Mouse (Mus musculus) forebrain, postnatal 0 days (tissue): ENCODE measurements around the gene Ubac1. TPM values are rescaled to one million over a fixed set of nuclear protein-coding genes. Genes with fewer than 3 reads are reported as not detected.

Source experiments
- ATAC-seq: fragments of 200-750 bp; cut with Nextera tagmentation; 2 replicates; pipeline ENCODE4 v1.8.0; 2017; ENCODE audit warnings: mild to moderate bottlenecking, moderate library complexity
- DNase-seq: peaks from one replicate; pipeline ENCODE4 v3.0.0-alpha.2; 2015
- H3K27ac ChIP-seq: fragments of 300-500 bp; sonication (generic); 2 replicates; pipeline ENCODE4 v1.5.1; 2014; ENCODE audit warnings: low read depth, mild to moderate bottlenecking, antibody characterized with exemption, low read length, moderate library complexity, mixed read lengths
- H3K27me3 ChIP-seq: fragments of 300-500 bp; sonication (generic); 2 replicates; pipeline ENCODE4 v1.6.1; 2014; ENCODE audit warnings: mild to moderate bottlenecking, low read length, mixed read lengths; ENCODE audit not compliant: insufficient read depth
- H3K36me3 ChIP-seq: fragments of 300-500 bp; sonication (generic); 2 replicates; pipeline ENCODE4 v1.6.1; 2014; ENCODE audit warnings: mild to moderate bottlenecking, moderate library complexity; ENCODE audit not compliant: insufficient read depth
- H3K4me1 ChIP-seq: fragments of 300-500 bp; sonication (generic); 2 replicates; pipeline ENCODE4 v1.6.1; 2014; ENCODE audit warnings: antibody characterized with exemption; ENCODE audit not compliant: insufficient read depth
- H3K4me2 ChIP-seq: fragments of 300-500 bp; sonication (generic); 2 replicates; pipeline ENCODE4 v1.6.1; 2014; ENCODE audit warnings: low read depth, mild to moderate bottlenecking, moderate library complexity
- H3K4me3 ChIP-seq: fragments of 300-500 bp; sonication (generic); 2 replicates; pipeline ENCODE4 v1.5.1; 2014; ENCODE audit warnings: low read depth, low read length, mixed read lengths
- H3K9ac ChIP-seq: fragments of 300-500 bp; sonication (generic); 2 replicates; pipeline ENCODE4 v1.6.1; 2014; ENCODE audit warnings: mild to moderate bottlenecking
- H3K9me3 ChIP-seq: fragments of 300-500 bp; sonication (generic); 2 replicates; pipeline ENCODE4 v1.6.1; 2016; ENCODE audit warnings: low read length
- CTCF ChIP-seq: sonication (generic); IDR thresholded peaks from 2 replicates; pipeline ENCODE4 v1.5.1; 2016; ENCODE audit warnings: antibody characterized with exemption, control low read depth, low read depth
- WGBS: fragments of 180-500 bp; shearing (Covaris S2); extraction: QIAGEN DNeasy Blood & Tissue Kit; methylation state at CpG from one replicate; pipeline ENCODE4 v1.1.7; 2014; 5-methylcytosine and 5-hydroxymethylcytosine counted together
- polyA plus RNA-seq: library from polyadenylated mRNA; unstranded; fragments of >200 nt; fragmentation: Nextera tagmentation; extraction: Ambion mirVana; gene quantifications from 2 replicates; pipeline ENCODE4 v1.2.1, GENCODE M21; 2015
- total RNA-seq: library from RNA; depleted of rRNA; stranded (reverse); fragments of >200 nt; gene quantifications from 2 replicates; pipeline ENCODE4 v1.2.3, GENCODE M21; 2014; rRNA removed

Ubac1 gene
- total and polyA plus RNA-seq, 2 experiments from 2014 or later = 121 to 150 TPM

GRCm38 (mm10) chr2:25977587-25978239 is 43.8 kb downstream of the Ubac1 start:
- WGBS = 64% methylated on average over 7 of the region's 7 CpGs

GRCm38 (mm10) chr2:25975141-25975770 is 46.3 kb downstream of the Ubac1 start:
- Histone ChIP-seq H3K4me1 (peaks cover 18% of the 10 kb centered on the region), H3K9me3 (no peaks in the 10 kb centered on the region), H3K9ac (no peak overlapping the region), H3K36me3 (peaks cover 4% of the 10 kb centered on the region; the same call in 1 of the 2 replicates), H3K4me2 (no peak overlapping the region), H3K27ac (no peak overlapping the region), H3K4me3 (no peak overlapping the region), H3K27me3 (no peaks in the 10 kb centered on the region)
- WGBS = 88% methylated on average over 4 of the region's 4 CpGs
- ATAC-seq (no peak), DNase-seq (no peak)
- no peak for TF ChIP-seq CTCF

More at GRCm38 (mm10) chr2:25977587-25978239, 43.8 kb downstream of the Ubac1 start:
- Histone ChIP-seq H3K4me3 (no peak overlapping the region), H3K4me2 (no peak overlapping the region), H3K36me3 (no peaks in the 10 kb centered on the region), H3K27ac (no peak overlapping the region), H3K4me1 (peaks cover 32% of the 10 kb centered on the region), H3K27me3 (no peaks in the 10 kb centered on the region), H3K9ac (no peak overlapping the region), H3K9me3 (no peaks in the 10 kb centered on the region)
- no peak for TF ChIP-seq CTCF
- ATAC-seq (no peak), DNase-seq (no peak)

GRCm38 (mm10) chr2:25970426-25970825 is 51.1 kb downstream of the Ubac1 start:
- WGBS = 77% methylated on average over 2 of the region's 2 CpGs
- H3K27ac ChIP-seq = no peak overlapping the region
- H3K27me3 ChIP-seq = no peaks in the 10 kb centered on the region
- H3K36me3 ChIP-seq = peaks cover 16% of the 10 kb centered on the region
- no peak for TF ChIP-seq CTCF
- H3K4me3 ChIP-seq = no peak overlapping the region
- no peak for DNase-seq
- no peak overlapping the region for H3K4me2 ChIP-seq
- no peak for ATAC-seq
- H3K9me3 ChIP-seq = no peaks in the 10 kb centered on the region
- no peak overlapping the region for H3K9ac ChIP-seq
- no peaks in the 10 kb centered on the region for H3K4me1 ChIP-seq

GRCm38 (mm10) chr2:25969319-25969718 is 52.2 kb downstream of the Ubac1 start:
- Histone ChIP-seq H3K4me1 (no peaks in the 10 kb centered on the region), H3K4me2 (no peak overlapping the region), H3K36me3 (peaks cover 26% of the 10 kb centered on the region), H3K27ac (no peak overlapping the region), H3K9ac (no peak overlapping the region), H3K4me3 (no peak overlapping the region), H3K27me3 (no peaks in the 10 kb centered on the region), H3K9me3 (no peaks in the 10 kb centered on the region)
- 84% methylated on average over 4 of the region's 4 CpGs for WGBS
- no peak for TF ChIP-seq CTCF
- no peak for DNase-seq
- no peak for ATAC-seq

- Histone ChIP-seq H3K4me1 (no peaks in the 10 kb centered on the region), H3K36me3 (peaks cover 50% of the 10 kb centered on the region)
- WGBS = 94% methylated on average over 3 of the region's 3 CpGs
These were observed 72.3 kb downstream of the Ubac1 start for GRCm38 (mm10) chr2:25949291-25949690.

More at GRCm38 (mm10) chr2:25949291-25949690, 72.3 kb downstream of the Ubac1 start:
- DNase-seq (no peak), ATAC-seq (no peak)
- Histone ChIP-seq H3K4me2 (no peak overlapping the region), H3K27me3 (no peaks in the 10 kb centered on the region), H3K4me3 (no peak overlapping the region), H3K27ac (no peak overlapping the region), H3K9me3 (no peaks in the 10 kb centered on the region), H3K9ac (no peak overlapping the region)
- no peak for TF ChIP-seq CTCF

Other genes with a start within 250 kb of the Ubac1 start
- gene Lcn11, start 244.7 kb downstream of the Ubac1 start, total RNA-seq = not detected in 2 replicates
- not detected in 2 replicates for gene Lcn11, start 244.7 kb downstream of the Ubac1 start, polyA plus RNA-seq
- not detected in 2 replicates for gene Gm13539, start 239.5 kb downstream of the Ubac1 start, total RNA-seq
- gene Gm13539, start 239.5 kb downstream of the Ubac1 start, polyA plus RNA-seq = not detected in 2 replicates
- not detected in 2 replicates for gene Glt6d1, start 205.9 kb downstream of the Ubac1 start, total RNA-seq
- not detected in 2 replicates for gene Glt6d1, start 205.9 kb downstream of the Ubac1 start, polyA plus RNA-seq
- not detected in 2 replicates for gene Lcn9, start 198.6 kb downstream of the Ubac1 start, total RNA-seq
- gene Lcn9, start 198.6 kb downstream of the Ubac1 start, polyA plus RNA-seq = not detected in 2 replicates
- gene Sohlh1, start 174.5 kb downstream of the Ubac1 start, total RNA-seq = not detected in 2 replicates
- not detected in 2 replicates for gene Sohlh1, start 174.5 kb downstream of the Ubac1 start, polyA plus RNA-seq
- gene Kcnt1, start 158.0 kb downstream of the Ubac1 start, total RNA-seq = 27.1 and 35.6 TPM in 2 replicates
- gene Kcnt1, start 158.0 kb downstream of the Ubac1 start, polyA plus RNA-seq = 8.1 and 11.2 TPM in 2 replicates
- gene Camsap1, start 38.5 kb downstream of the Ubac1 start, total RNA-seq = 132 and 140 TPM in 2 replicates
- 50.4 and 60.0 TPM in 2 replicates for gene Camsap1, start 38.5 kb downstream of the Ubac1 start, polyA plus RNA-seq
- gene Nacc2, start 101.5 kb upstream of the Ubac1 start, total RNA-seq = 18.5 and 18.9 TPM in 2 replicates
- 12.3 and 18.3 TPM in 2 replicates for gene Nacc2, start 101.5 kb upstream of the Ubac1 start, polyA plus RNA-seq
- gene Lhx3, start 186.5 kb upstream of the Ubac1 start, total RNA-seq = 0.08 TPM in 1 of 2 replicates, not detected in the other
- 0.06 TPM in 1 of 2 replicates, not detected in the other for gene Lhx3, start 186.5 kb upstream of the Ubac1 start, polyA plus RNA-seq
- 21.2 and 22.2 TPM in 2 replicates for gene Qsox2, start 215.8 kb upstream of the Ubac1 start, total RNA-seq
- 5.5 and 9.1 TPM in 2 replicates for gene Qsox2, start 215.8 kb upstream of the Ubac1 start, polyA plus RNA-seq